Mouse (Mus musculus) layer of hippocampus, adult 9-10 months (tissue): ENCODE results near the gene Mrps30.
"Not testable (repeated sequence)": the region's sequence is repeated elsewhere in the genome, so short reads cannot be mapped to it uniquely, and the experiment has no call there.

Source experiments
- DNase-seq: peaks from one replicate; pipeline ENCODE4 v3.0.0; 2022; ENCODE audit warnings: low spot score

Gene Mrps30

DNA sequence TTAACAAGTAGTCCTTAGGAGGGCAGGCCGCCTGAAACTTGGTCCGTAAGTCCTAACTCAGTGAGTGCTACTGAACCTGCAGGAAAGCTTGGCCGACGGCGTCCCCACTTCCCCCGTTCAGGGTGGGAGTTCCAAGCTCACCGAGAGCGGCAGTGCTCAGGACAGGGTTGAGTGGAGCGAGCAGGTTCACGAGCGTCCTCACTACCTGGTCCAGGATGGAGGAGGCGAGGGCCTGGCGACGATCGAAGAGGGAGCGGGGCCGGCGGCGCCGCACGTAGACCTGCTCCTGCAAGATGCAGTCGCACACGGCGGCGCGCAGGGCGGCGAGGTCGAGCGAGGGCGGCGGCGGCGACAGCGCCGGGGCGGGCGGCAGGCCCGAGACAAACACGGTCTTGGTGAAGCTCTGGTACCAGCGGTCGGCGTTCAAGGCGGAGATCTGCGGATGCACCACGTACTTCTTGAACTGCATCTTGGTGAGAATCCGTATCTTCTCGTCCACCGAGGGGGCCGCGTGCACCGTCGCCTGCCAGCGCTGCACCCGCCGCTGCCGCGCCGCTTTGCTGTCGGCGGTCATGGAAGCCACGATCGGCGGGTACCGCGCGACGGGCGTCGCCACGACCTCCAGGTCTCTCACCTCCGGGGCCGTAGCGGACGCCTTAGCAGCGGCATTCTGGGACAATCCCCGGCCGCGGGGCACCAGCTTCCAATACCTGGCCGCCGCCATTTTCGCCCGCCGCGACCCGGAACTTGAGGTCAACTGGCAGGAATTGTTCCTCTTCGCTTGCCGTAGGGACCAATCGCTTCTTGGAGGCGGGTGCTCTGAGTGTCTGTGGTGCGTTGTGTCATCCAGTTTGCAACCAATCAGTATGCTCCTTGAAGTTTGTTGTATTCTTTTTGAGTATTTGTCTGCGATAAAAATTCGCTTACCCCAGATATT is at the start of gene Mrps30, which contains the start of gene B430218F22Rik:
TSS of gene Mrps30 (minus strand) at position 742 of the 937 bp plus-strand sequence.
TSS of gene B430218F22Rik (plus strand) at position 120 of the 937 bp plus-strand sequence.
- DNase-seq, result peak; percentile 91

DNA sequence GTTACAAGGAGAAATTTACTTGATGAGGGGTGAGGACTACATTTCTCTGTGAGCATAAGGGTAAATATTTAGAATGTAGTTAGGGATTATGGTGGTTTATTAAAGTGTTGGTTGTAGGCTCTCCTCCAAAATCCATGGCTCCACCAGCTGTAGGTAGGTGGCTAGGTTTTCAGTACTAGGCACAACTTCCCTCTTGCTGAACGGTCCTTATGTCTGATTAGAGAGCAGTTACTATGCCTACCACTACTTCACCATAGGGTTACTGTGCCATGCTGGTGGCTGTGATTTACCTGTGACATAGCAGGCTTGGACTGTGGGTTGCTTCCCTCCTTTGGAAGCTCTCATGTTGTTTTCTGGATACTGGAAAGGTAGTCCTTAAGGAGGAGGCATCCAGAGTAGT is 33.8 kb upstream of the Mrps30 start:
- no peak for DNase-seq

DNA sequence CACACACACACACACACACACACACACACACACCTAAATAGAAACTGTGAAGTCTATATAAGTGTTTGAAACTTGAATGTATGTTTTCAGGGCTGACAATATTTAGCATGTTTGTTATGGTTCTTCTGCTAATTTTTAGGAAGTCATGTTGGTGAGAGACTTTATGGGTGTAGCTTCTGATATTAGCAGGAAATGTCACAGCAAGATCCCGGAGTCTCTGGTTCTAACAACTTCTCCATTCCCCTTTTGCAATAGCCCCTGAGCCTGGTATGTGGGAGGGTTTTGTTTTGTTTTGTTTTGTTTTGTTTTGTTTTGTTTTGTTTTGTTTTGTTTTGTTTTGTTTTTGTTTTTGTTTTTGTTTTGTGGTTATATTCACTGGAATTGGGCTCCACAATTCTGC is 33.4 kb upstream of the Mrps30 start:
- DNase-seq, result no peak

DNA sequence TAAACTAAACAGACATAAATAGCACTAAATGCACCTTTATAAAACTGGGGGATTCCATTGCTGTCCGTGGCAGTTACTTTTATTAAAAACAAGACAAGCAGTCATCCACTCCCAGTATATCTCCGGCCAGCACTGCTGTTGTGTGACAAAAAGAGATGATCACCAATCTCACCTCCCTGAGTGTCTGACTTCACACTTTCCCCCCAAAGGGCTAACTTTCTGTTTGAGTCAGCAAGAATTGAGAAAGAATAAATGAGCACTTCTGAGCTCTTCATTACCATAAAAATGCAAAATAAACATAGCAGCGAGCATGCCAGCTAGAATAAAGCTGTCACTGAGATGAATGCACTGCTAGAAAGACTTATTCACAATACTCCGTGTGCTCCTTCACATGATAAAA is 31.1 kb upstream of the Mrps30 start:
- DNase-seq, result no peak

DNA sequence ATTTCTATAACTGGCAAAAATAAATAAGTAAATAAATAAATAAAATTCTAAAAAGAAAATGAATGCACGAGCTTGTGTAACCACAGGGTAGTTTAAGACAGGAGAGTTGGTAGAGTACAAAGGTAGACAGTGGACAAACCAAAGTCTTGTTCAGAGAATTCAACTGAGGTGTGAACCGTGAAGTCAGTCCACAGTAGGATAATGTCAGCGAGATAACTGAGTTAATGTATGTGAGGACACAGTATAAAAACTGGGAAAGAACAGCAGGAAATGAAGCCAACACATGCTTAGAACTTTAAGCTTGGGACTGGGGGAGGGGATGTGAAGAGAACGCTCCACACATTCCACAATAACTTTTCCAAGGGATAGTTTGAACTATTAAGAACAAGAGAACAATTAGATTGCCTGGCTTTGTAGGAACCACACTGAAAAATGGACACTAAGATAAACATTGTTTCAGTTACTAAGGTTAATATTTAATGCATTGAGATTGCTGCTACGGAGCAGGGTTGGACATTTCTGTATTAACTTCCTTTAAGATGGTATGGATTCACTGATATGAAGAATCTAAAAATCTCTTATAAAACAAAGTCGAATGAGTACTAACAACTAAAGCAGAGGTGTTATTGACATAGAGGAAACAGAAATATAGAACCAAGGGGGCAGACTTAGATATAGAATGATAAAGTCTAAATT is 24.4 kb upstream of the Mrps30 start:
- DNase-seq, result no peak

DNA sequence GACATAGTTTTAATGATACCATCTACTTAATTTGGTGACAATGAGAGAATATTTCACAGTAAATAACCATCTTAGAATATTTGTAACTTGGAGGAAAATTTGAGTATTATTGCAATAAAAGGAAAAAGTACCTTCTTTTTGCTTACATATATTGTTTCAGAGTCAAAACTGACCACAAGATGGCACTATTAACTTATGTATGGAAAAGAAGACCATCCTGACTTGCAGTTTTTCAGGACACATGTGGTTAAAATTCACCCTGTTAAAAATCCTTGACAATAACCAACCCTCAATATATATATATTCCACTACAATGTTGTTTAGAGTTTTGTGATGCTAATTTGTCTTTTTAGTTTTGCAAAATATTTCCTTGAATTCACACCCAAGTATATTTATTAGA is 16.5 kb upstream of the Mrps30 start:
- DNase-seq, result peak; percentile 55

DNA sequence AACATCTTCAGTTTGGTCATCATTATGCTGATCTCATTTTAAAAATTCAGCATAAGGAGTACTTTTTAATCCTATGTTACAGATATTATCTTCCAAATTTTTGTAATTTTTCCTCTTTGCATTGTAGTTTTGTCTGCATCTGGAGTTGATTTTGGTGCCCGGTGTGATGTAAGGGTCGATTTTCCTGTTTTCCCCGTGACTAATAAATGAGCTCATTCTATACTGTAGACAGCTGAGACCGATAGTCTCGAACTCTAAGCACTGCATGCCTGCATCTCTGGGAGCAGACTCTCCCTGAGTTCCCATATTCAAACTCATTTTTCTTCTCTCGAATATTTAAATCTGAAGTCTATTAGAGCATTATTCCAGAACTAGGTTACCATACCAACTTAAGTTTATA is 13.3 kb upstream of the Mrps30 start:
- no peak for DNase-seq

DNA sequence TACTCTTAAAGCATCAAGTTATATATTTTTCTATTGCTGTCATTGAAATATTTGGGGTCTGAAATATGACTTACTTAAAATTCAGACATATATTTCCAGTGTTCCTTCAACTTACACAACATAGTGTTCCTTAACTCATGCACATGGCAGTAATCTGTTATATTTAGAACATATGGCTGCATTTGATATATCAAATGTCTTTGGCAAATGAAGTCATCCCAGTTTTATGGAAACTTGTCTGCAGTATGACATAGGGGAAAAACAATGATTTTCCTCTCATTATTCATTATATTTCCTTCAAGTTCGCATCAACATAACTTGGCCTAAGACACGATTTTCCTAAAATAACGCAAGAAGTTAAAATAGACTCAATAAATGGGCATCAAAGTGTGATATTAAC is 8.8 kb upstream of the Mrps30 start:
- no peak for DNase-seq

DNA sequence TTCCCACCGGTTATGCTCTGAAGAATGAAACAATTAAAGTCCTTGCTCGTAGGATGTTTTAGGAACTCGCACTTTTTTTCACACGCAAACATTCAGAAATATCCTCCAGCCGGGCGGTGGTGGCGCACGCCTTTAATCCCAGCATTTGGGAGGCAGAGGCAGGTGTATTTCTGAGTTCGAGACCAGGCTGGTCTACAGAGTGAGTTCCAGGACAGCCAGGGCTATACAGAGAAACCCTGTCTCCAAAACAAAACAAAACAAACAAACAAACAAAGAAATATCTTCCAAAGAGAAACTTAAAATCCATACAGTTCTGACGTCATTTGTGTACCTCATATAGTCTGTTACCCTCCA is 373 bp upstream of the Mrps30 start:
- not testable (repeated sequence) for DNase-seq

DNA sequence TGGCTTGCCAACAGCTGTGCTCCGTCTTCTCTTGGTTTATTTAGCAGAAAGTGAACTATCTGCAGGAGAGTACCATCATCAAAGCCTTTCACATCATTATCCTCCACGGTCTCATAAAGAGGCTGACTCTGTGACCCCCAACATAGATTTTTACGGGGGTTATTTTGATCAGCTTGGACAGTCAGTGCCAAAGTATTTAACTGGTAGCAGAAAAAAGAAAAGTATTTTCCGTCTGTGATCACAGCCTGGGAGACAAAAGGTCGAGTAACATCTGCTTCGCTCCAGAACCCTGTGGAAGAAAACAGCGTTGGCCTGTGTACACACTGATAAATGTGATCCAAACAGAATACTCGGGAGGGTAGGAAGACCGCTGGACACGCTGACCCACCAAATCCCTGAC is 6.7 kb downstream of the Mrps30 start:
- DNase-seq, result no peak

DNA sequence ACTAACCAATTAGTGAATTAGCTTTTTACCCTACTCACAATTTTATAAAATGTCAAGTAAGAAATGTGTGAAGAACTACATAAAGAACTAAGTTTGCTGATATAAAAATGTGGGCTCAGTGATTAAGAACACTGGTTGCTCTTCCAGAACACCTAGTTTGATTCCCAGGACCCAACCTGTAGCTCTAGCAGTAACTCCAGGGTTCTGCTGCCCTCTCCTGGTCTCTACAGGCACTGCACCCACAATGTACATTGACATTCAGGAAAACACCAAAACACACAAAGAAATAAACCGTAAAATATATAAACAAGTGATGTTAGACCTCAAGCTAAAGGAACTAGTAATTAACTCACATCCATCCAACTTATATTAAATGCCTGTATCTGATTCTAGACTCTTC is 7.9 kb downstream of the Mrps30 start:
- peak; percentile 51 for DNase-seq

DNA sequence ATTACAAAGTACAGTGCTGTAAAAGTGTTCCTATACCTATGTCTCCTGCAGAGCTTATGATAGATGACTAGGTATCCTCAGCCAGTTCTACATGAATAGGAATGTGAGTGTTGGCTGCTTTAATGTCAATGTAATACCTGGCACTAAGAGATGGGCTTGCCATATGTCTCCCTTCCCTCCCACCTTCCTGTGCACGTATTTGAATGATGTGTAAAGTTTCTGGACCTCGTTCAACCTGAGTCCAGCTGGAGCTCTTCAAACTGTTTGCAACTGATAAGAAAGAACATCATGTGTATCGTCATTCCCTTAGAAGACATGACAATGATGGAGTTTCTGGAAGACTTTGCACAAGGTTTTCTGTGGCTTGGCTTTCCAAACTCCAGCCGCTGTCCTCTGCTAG is 14.2 kb downstream of the Mrps30 start:
- no peak for DNase-seq

DNA sequence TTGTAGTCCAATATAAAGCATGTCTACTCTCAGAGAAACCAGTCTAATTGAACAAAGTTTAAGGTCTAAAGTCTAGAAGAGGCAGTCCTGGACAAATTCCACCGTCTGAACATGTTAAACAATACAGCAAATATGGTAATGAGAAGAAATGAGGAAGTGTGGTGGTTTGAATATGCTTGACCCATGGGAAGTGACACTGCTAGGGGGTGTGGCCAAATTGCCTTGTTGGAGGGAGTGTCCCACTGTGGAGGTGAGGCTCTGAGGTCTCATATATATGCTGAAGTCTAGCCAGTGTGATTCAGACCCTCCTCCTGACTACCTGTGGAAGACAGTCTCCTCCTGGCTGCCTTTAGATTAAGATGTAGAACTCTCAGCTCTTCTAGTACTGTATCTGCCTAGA is 21.3 kb downstream of the Mrps30 start:
- no peak for DNase-seq

DNA sequence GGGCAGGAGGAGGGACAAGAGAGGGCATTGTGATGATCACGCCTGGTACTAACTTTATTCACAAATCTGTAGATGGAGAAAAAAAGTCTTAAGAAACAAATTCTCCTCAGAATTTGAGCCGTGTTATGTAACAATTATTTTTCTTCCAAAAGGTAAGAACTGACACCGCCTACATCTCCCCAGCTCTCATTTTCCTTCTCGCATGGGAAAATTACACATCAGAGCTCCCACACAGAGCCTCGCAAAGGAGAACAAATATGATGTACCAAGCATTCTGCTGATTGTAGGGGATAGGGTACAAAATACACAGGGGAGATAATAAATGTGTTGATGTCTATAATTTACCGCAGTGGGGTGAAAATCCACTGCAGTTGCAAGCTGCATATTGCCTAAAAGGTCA is 23.7 kb downstream of the Mrps30 start:
- peak; percentile 17 for DNase-seq

DNA sequence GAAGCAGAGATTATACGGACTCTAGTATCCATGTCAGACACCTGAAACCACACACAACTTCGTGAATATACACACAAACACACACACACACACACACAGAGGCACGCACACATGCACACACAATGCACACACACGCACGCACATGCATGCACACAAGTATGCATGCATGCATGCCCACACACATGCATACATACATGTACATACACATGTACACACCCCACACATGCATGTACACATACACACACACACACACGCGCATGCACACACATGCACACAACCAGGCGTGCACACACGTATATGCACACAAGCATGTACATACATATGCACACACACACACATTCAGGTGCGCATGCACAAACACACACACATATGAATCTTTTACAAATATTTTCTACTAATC is 36.2 kb downstream of the Mrps30 start:
- no peak for DNase-seq

DNA sequence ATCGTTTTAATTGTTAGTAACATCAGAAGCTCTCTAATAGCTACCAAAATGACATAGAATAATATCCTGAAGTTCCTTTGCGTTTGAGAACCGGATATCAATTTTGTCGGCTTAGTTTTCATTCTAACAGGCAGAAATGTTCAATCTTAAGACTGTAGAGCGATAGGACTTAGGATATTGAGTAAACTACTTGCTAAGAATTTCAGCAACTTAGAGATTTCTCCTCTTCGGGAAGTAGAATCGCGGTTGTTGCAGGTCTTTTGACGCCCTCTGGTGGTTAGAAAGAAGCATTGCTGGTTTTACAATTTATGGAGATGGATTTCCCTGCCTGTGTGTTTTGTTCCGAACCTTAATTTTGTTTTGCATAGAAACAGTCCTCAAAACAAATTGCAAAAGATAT is 36.8 kb downstream of the Mrps30 start:
- peak; percentile 17 for DNase-seq
